Mouse (Mus musculus) heart, embryonic 15.5 days (tissue): Measurements from ENCODE around the gene Trim50. TPM values are rescaled to one million over a fixed set of nuclear protein-coding genes. Genes with fewer than 3 reads are reported as not detected.
"Not testable (repeated sequence)": the region's sequence is repeated elsewhere in the genome, so short reads cannot be mapped to it uniquely, and the experiment has no call there.

Experiments used
- ATAC-seq: fragments of 200-750 bp; cut with Nextera tagmentation; replicated peaks from 2 replicates; pipeline ENCODE4 v1.8.0; 2017; ENCODE audit warnings: low read depth, moderate TSS enrichment; ENCODE audit not compliant: insufficient number of reproducible peaks, insufficient read depth, low FRiP score
- H3K27ac ChIP-seq: fragments of 300-500 bp; sonication (generic); 2 replicates; pipeline ENCODE4 v1.5.1; 2015; ENCODE audit warnings: mild to moderate bottlenecking, inconsistent platforms
- H3K27me3 ChIP-seq: fragments of 300-500 bp; sonication (generic); 2 replicates; pipeline ENCODE4 v1.6.1; 2015; ENCODE audit warnings: inconsistent platforms
- H3K36me3 ChIP-seq: fragments of 300-500 bp; sonication (generic); 2 replicates; pipeline ENCODE4 v1.6.1; 2015; ENCODE audit warnings: mild to moderate bottlenecking, inconsistent platforms
- H3K4me1 ChIP-seq: fragments of 300-500 bp; sonication (generic); replicated peaks from 2 replicates; pipeline ENCODE4 v1.6.1; 2015; ENCODE audit warnings: inconsistent platforms
- H3K4me2 ChIP-seq: fragments of 300-500 bp; sonication (generic); 2 replicates; pipeline ENCODE4 v1.6.1; 2015; ENCODE audit warnings: inconsistent platforms, mild to moderate bottlenecking, moderate library complexity
- H3K4me3 ChIP-seq: fragments of 300-500 bp; sonication (generic); 2 replicates; pipeline ENCODE4 v1.5.1; 2015; ENCODE audit warnings: mild to moderate bottlenecking, inconsistent platforms
- H3K9ac ChIP-seq: fragments of 300-500 bp; sonication (generic); 2 replicates; pipeline ENCODE4 v1.6.1; 2015; ENCODE audit warnings: mild to moderate bottlenecking, inconsistent platforms
- H3K9me3 ChIP-seq: fragments of 300-500 bp; sonication (generic); replicated peaks from 2 replicates; pipeline ENCODE4 v1.6.1; 2016; ENCODE audit warnings: inconsistent platforms
- WGBS: fragments of 180-500 bp; shearing (Covaris S2); methylation state at CpG from one replicate; pipeline ENCODE4 v1.1.7; 2015; ENCODE audit warnings: mixed read lengths; 5-methylcytosine and 5-hydroxymethylcytosine counted together
- polyA plus RNA-seq: library from polyadenylated mRNA; unstranded; fragments of >200 nt; fragmentation: Nextera tagmentation; extraction: Ambion mirVana; gene quantifications from 2 replicates; pipeline ENCODE4 v1.2.1, GENCODE M21; 2015

The Trim50 gene
- polyA plus RNA-seq, 1 experiment from 2014 or later, result not detected

DNA sequence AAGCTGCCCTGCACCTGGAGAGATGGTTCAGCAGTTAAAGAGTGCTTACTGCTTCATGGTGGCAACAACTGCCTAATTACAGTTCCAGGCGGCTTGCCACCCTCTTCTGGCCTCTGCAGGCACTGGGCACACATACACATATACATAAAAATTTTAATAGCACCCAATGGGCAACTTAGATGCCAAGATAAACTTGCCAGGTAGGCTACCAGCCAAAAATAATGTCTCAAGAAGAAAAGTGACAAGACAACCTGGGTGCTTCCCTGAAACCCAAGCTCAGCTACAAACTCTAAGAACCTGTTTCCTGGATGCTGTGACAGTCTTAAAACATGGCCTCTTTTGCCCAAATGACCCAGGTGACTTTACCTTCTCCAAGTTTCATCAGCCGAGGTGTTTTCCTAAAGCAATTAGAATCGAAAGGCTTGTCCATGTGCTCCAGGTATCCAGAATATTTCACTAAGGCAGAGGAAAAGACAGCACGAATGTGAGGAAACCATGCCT lies 5.5 kb upstream of the Trim50 start:
- WGBS, result 60% methylated on average over 4 of the region's 4 CpGs
- no peak overlapping the region for H3K27ac ChIP-seq
- no peaks in the 10 kb centered on the region for H3K9me3 ChIP-seq
- H3K9ac ChIP-seq, result no peak overlapping the region
- H3K4me3 ChIP-seq, result no peak overlapping the region
- no peaks in the 10 kb centered on the region for H3K4me1 ChIP-seq
- no peak for ATAC-seq
- peaks cover 18% of the 10 kb centered on the region for H3K27me3 ChIP-seq
- H3K4me2 ChIP-seq, result no peak overlapping the region
- H3K36me3 ChIP-seq, result no peaks in the 10 kb centered on the region

DNA sequence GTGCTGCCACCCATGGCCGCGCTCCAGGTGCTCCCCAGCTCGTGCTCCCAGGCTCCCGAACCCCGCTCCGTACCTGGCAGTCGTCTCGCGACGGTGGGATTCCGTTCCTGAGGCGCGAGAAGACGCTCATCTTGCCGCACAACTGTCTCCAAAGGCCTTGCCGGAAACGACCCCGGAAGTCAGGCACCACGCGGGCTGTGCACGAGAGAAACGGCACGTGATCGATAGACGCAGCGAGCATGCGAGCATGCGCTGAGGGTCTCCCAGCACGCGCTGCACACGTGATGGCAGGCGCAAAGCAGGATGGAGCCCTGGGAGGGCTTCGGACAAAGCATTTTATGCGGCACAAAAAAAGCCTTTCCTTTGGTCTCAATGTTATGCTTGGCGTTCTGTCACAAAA lies 3.2 kb upstream of the Trim50 start, which contains the start of gene Fkbp6:
TSS of gene Fkbp6 (minus strand) at position 183 of the 400 bp plus-strand sequence.
- Histone ChIP-seq H3K9ac (no peak within 1 kb of the TSS), H3K4me3 (no peak within 1 kb of the TSS), H3K27ac (no peak within 1 kb of the TSS), H3K27me3 (peaks cover 33% of the 10 kb centered on the region), H3K9me3 (no peaks in the 10 kb centered on the region), H3K36me3 (no peaks in the 10 kb centered on the region), H3K4me1 (no peaks in the 10 kb centered on the region), H3K4me2 (no peak within 1 kb of the TSS)
- WGBS, result 87% methylated on average over 35 of the region's 35 CpGs
- no peak for ATAC-seq

- no peak overlapping the region for H3K4me2 ChIP-seq
- H3K9ac ChIP-seq, result no peak overlapping the region
- H3K4me3 ChIP-seq, result no peak overlapping the region
- no peaks in the 10 kb centered on the region for H3K9me3 ChIP-seq
- WGBS, result 82% methylated on average over 13 of the region's 13 CpGs
- H3K36me3 ChIP-seq, result no peaks in the 10 kb centered on the region
- H3K27ac ChIP-seq, result no peak overlapping the region
- no peaks in the 10 kb centered on the region for H3K4me1 ChIP-seq
- peaks cover 25% of the 10 kb centered on the region for H3K27me3 ChIP-seq
- ATAC-seq, result no peak
Measured at GRCm38 (mm10) chr5:135351606-135352005, 1.5 kb upstream of the Trim50 start.

- Histone ChIP-seq H3K27me3 (peaks cover 20% of the 10 kb centered on the region), H3K9me3 (peaks cover 3% of the 10 kb centered on the region; the same call in 1 of the 2 replicates), H3K4me2 (no peak overlapping the region), H3K4me1 (no peaks in the 10 kb centered on the region), H3K4me3 (no peak overlapping the region), H3K36me3 (no peaks in the 10 kb centered on the region), H3K27ac (no peak overlapping the region), H3K9ac (no peak overlapping the region)
- WGBS, result 16% methylated on average over 20 of the region's 20 CpGs
- no peak for ATAC-seq
Measured at GRCm38 (mm10) chr5:135353564-135353963, 469 bp downstream of the Trim50 start.

DNA sequence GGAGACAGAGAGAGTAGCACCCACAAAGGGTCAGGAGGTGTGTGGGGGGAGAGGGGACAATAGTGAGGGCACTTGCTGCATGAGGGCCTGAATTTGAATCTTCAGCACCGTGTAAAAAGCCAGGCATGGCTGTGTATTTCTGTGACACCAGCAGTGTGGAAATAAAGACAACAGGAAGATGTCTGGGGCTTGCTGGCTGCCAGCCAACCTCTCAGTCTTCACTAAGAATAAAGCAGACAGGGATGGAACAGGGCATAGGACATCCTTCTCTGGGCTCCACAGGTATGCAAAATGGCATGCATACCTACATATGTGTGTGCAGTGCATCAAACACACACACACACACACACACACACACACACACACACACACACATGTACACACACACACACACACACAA lies 3.0 kb downstream of the Trim50 start:
- no peak overlapping the region for H3K4me2 ChIP-seq
- H3K36me3 ChIP-seq, result no peaks in the 10 kb centered on the region
- no peak overlapping the region for H3K4me3 ChIP-seq
- no peak overlapping the region for H3K9ac ChIP-seq
- H3K27me3 ChIP-seq, result peaks cover 20% of the 10 kb centered on the region
- 21% methylated on average over 1 of the region's 1 CpGs for WGBS
- no peak overlapping the region for H3K27ac ChIP-seq
- peaks cover 3% of the 10 kb centered on the region; the same call in 1 of the 2 replicates for H3K9me3 ChIP-seq
- no peak for ATAC-seq
- no peaks in the 10 kb centered on the region; the same call in 1 of the 2 replicates for H3K4me1 ChIP-seq

DNA sequence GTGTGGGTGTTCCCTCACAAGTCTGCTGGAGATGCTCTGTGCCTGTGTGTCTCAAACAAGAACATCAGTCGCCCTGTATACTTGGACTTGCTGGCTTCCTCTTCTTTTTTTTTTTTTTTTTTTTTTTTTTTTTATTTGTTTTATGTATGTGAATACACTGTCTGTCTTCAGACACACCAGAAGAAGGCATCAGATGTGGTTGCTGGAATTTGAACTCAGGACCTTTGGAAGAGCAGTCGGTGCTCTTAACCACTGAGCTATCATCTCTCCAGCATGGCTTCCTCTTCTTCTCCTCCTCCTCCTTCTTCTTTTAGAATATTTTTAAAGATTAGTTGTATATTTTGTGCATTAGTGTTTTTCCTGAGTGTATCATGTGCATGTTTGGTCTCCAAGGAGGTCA lies 4.5 kb downstream of the Trim50 start:
- Histone ChIP-seq H3K4me3 (no peak overlapping the region), H3K4me2 (no peak overlapping the region), H3K27me3 (peaks cover 18% of the 10 kb centered on the region), H3K4me1 (no peaks in the 10 kb centered on the region; the same call in 1 of the 2 replicates), H3K36me3 (no peaks in the 10 kb centered on the region), H3K9me3 (peaks cover 3% of the 10 kb centered on the region; the same call in 1 of the 2 replicates), H3K9ac (no peak overlapping the region), H3K27ac (no peak overlapping the region)
- WGBS, result 78% methylated on average over 2 of the region's 2 CpGs
- ATAC-seq, result no peak

- Histone ChIP-seq H3K9ac (no peak overlapping the region), H3K4me2 (no peak overlapping the region), H3K9me3 (peaks cover 3% of the 10 kb centered on the region; the same call in 1 of the 2 replicates), H3K27me3 (no peaks in the 10 kb centered on the region), H3K36me3 (no peaks in the 10 kb centered on the region), H3K4me3 (no peak overlapping the region), H3K4me1 (no peaks in the 10 kb centered on the region; the same call in 1 of the 2 replicates), H3K27ac (no peak overlapping the region)
- WGBS, result 57% methylated on average over 2 of the region's 2 CpGs
- no peak for ATAC-seq
Measured at GRCm38 (mm10) chr5:135359772-135360171, 6.7 kb downstream of the Trim50 start.

DNA sequence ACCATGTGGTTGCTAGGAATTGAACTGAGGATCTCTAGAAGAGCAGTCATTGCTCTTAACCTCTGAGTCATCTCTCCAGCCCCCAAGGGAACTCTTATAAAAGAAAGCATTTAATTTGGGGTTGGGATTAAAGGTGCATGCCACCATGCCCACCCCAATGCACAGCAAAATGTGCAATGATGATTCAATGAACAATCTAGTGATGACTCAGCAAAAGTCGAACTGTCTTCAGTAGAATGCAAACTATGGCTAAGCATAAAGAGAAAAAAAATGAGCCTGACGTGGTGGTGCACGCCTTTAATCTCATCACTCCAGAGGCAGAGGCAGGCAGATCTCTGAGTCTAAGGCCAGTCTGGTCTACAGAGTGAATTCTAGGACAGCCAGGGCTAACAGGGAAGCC lies 9.5 kb downstream of the Trim50 start:
- Histone ChIP-seq H3K27ac (no peak overlapping the region), H3K9ac (no peak overlapping the region), H3K4me2 (no peak overlapping the region), H3K27me3 (0 out of 2 replicates have a peak, but pooled peaks cover 8% of the 10 kb centered on the region), H3K9me3 (peaks cover 1% of the 10 kb centered on the region; the same call in 1 of the 2 replicates), H3K4me1 (no peaks in the 10 kb centered on the region; the same call in 1 of the 2 replicates), H3K4me3 (no peak overlapping the region), H3K36me3 (no peaks in the 10 kb centered on the region)
- no peak for ATAC-seq
- WGBS, result 79% methylated on average over 3 of the region's 3 CpGs

DNA sequence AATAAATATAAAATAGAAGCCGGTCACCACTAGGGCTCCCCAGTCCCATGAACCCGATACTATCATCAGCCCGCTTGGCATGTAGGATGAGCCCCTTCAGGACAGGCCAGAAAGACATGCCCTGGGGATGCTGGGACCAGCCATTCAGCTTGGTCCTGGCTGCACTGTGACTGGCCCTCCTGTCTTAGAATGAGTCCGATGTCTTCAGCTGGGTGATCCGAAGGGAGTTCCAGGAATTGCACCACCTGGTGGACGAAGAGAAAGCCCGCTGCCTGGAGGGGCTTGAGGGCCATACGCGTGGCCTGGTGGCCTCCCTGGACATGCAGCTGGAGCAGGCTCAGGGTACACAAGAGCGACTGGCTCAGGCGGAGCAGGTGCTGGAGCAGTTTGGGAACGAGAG lies 10.4 kb downstream of the Trim50 start:
- Histone ChIP-seq H3K4me2 (no peak overlapping the region), H3K27me3 (0 out of 2 replicates have a peak, but pooled peaks cover 8% of the 10 kb centered on the region), H3K4me3 (no peak overlapping the region), H3K36me3 (no peaks in the 10 kb centered on the region), H3K4me1 (no peaks in the 10 kb centered on the region; the same call in 1 of the 2 replicates), H3K9ac (no peak overlapping the region), H3K27ac (no peak overlapping the region), H3K9me3 (no peaks in the 10 kb centered on the region)
- ATAC-seq, result 0 out of 2 replicates have a peak, but pooled peaks have one; percentile 30
- 25% methylated on average over 12 of the region's 12 CpGs for WGBS

DNA sequence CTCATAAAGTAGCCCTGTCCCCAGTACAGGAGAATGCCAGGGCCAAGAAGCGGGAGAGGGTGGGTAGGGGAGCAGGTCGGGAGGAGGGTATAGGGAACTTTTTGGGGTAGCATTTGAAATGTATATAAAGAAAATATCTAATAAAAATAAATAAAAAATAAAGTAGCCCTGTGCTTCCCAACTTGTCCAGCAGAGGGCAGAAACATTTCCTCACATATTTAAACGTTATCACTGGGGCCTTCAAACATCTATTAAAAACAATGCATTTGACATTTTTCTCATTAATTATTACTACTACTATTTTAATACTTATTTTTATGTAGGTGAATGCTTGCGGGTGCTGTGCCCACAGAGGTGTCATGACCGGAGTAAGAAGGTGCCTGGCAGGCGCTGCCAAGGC lies 14.7 kb downstream of the Trim50 start:
- peaks cover 13% of the 10 kb centered on the region for H3K4me1 ChIP-seq
- no peaks in the 10 kb centered on the region for H3K9me3 ChIP-seq
- no peak overlapping the region for H3K4me3 ChIP-seq
- no peak overlapping the region for H3K9ac ChIP-seq
- 52% methylated on average over 6 of the region's 6 CpGs for WGBS
- ATAC-seq, result no peak
- peaks cover 14% of the 10 kb centered on the region for H3K36me3 ChIP-seq
- H3K4me2 ChIP-seq, result no peak overlapping the region
- H3K27me3 ChIP-seq, result 0 out of 2 replicates have a peak, but pooled peaks cover 8% of the 10 kb centered on the region
- H3K27ac ChIP-seq, result no peak overlapping the region

- Histone ChIP-seq H3K9me3 (no peaks in the 10 kb centered on the region), H3K4me3 (no peak overlapping the region), H3K27me3 (0 out of 2 replicates have a peak, but pooled peaks cover 8% of the 10 kb centered on the region), H3K4me2 (no peak overlapping the region), H3K27ac (no peak overlapping the region), H3K9ac (no peak overlapping the region), H3K4me1 (peaks cover 13% of the 10 kb centered on the region), H3K36me3 (peaks cover 19% of the 10 kb centered on the region)
- no peak for ATAC-seq
- WGBS, result 84% methylated on average over 6 of the region's 6 CpGs
Measured at GRCm38 (mm10) chr5:135368312-135368711, 15.2 kb downstream of the Trim50 start.

DNA sequence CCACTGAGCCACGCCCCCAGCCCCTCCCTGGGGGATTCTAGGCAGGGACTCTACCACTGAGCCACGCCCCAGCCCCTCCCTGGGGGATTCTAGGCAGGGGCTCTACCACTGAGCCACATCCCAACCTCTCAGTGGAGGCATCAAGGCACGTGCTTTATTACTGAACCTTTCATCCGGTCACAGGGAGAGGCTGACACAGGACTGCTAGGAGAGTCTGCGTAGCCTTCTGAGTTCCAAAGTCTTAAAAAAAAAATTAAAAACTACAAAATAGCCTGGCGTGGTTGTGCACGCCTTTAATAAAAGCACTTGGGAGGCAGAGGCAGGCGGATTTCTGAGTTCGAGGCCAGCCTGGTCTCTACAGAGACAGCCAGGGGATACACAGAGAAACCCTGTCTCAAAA lies 16.1 kb downstream of the Trim50 start:
- ATAC-seq, result not testable (repeated sequence)
- Histone ChIP-seq H3K9ac (peak overlapping the region; percentile 87; the same call in 1 of the 2 replicates), H3K27ac (peak overlapping the region; percentile 78)

More for the DNA sequence above, 16.1 kb downstream of the Trim50 start:
- H3K27me3 ChIP-seq, H3K9me3 ChIP-seq: not testable (repeated sequence)
- WGBS, result 53% methylated on average over 9 of the region's 9 CpGs
- peak overlapping the region; percentile 80 for H3K4me3 ChIP-seq
- peaks cover 28% of the 10 kb centered on the region for H3K36me3 ChIP-seq
- peak overlapping the region; percentile 82 for H3K4me2 ChIP-seq
- peaks cover 13% of the 10 kb centered on the region for H3K4me1 ChIP-seq
